Mouse (Mus musculus) thymus, postnatal 10 days (tissue): ENCODE measurements around the gene Tdpoz5.
"Not testable (repeated sequence)": the region's sequence is repeated elsewhere in the genome, so short reads cannot be mapped to it uniquely, and the experiment has no call there.

Source experiments
- DNase-seq, 2 experiments: peaks; one replicate each; pipeline ENCODE4 v3.0.0; 2021; ENCODE audit warnings: low spot score in 2 of 2

Gene Tdpoz5

GRCm38 (mm10) chr3:93961214-93961613 lies at the start of gene Tdpoz5:
Gene Tdpoz5 (minus strand): TSS chr3:93961314.
- DNase-seq, result not testable (repeated sequence)

GRCm38 (mm10) chr3:93968938-93969337 lies 7.8 kb upstream of the Tdpoz5 start:
- DNase-seq, result not testable (repeated sequence)

DNA sequence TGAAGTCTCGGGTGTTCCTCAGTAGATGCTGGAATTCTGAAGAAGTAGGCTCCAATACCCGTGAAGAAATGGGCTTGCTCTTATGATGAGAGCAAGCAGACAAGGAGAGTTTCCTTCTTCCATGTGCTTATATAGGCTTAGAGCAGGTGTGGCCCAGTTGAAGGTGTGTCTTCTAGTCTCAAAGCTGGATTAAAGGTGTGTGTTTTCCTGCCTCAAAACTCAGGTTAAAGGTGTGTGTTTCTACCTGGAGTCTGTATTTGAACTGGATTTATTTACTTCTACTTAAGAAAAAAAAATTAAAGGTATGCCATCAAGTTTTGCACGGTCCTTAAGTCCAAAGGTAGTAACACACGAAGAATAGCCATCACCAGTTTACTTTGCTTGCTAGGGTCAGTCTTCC lies 17.7 kb downstream of the Tdpoz5 start, which contains the start of gene Gm9117:
Gene Gm9117, minus strand, starts transcription at position 101 of the 400 bp plus-strand sequence.
- DNase-seq, result not testable (repeated sequence)

DNA sequence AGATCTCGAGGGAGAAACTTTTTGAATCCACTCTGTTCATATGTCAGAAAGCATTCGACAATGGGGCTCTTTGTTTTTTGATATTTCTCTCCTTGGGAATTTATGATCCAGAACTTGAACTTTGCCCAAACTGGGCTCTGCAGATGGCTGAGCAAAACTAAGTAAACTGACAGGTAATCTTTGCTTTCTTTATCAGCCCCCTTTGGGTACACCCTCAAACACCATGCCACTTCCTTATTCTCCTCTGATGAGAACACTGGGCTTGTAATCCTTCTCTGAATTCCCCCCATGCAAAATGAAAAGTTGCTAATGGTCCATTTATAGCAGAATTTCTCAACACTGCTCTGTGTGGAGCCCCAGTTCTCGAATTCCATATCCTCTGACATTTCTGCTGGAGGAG lies 22.7 kb downstream of the Tdpoz5 start:
- not testable (repeated sequence) for DNase-seq
